Mouse (Mus musculus): Measurements from ENCODE around the gene Map3k1.
"Not testable (repeated sequence)": the region's sequence is repeated elsewhere in the genome, so short reads cannot be mapped to it uniquely, and the experiment has no call there.

Map3k1 gene

DNA sequence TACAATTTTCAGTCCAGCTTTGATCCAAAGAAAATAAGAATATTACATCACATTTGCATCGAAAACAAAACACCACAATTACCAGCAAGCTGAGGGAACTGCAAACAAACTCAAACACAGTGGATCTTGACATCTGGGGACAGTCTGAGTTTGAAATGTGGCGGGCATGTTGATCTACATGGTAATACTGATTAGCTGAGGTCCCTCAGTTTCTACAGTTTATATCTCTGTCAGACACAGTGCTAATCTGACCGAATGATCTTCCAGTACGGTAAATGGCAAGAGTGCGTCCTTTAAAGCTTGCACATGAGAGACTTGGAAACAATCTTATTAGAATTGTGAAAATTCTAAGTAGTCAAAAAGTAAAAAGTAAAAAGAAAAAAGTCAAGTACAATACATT is 62.0 kb downstream of the Map3k1 start:
- CTCF ChIA-PET = interaction anchor here (0.5 kb wide), 1 partner anchor 545 kb away, joined by 10 read pairs; no protein-coding TSS in a partner anchor

GRCm38 (mm10) chr13:111745216-111745615 is 63.6 kb downstream of the Map3k1 start:
- CTCF ChIA-PET = no interaction called here

GRCm38 (mm10) chr13:111744233-111745000 is 64.4 kb downstream of the Map3k1 start:
- CTCF ChIA-PET = interaction anchor here (0.6 kb wide), 1 partner anchor 282 kb away, joined by 5 read pairs; no protein-coding TSS in a partner anchor

GRCm38 (mm10) chr13:111741991-111742615 is 66.7 kb downstream of the Map3k1 start:
- CTCF ChIA-PET = interaction anchor here (0.7 kb wide), 4 partner anchors 133 to 389 kb away, joined by 3 to 10 read pairs (median 8); no protein-coding TSS in a partner anchor

DNA sequence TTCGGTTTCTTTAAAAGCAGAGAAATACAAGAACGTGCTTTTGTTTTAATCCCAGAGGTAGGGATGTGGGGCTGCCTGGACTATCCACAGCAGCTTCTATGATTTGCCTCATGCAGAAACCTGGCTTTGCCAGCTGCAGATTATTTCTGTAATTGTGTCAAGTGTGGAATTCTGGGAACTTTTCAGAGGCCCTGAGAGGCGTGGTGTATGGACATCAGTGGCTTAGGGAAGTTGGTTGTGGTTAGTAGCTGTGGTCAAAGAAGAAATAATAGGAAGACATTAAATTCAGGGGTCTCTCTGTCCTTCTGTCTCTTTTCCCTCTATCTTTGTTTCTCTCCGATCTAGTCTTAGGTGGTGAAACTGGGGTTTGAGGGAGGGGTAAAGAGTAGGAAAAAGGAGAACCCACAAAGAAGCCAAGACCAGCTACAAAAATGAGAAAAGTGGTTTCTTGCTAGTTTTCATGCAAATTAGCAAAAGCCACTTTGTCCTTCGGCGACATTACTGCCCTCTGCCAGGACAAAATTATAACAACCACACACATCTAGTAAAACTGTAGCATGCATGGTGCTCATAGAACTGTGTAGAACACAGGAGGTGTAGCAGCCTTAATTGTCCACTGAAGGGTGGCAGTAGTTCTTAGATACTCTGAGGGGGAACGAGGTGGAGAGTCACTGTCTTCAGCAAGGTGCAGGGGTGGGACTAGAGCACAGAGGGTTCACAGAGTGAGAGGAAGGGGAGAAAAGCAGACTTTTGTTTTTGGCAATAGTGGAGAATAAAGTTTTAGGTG is 67.4 kb downstream of the Map3k1 start:
- CTCF ChIA-PET = interaction anchor here (0.7 kb wide), 4 partner anchors 134 to 389 kb away, joined by 3 to 10 read pairs (median 8); no protein-coding TSS in a partner anchor

DNA sequence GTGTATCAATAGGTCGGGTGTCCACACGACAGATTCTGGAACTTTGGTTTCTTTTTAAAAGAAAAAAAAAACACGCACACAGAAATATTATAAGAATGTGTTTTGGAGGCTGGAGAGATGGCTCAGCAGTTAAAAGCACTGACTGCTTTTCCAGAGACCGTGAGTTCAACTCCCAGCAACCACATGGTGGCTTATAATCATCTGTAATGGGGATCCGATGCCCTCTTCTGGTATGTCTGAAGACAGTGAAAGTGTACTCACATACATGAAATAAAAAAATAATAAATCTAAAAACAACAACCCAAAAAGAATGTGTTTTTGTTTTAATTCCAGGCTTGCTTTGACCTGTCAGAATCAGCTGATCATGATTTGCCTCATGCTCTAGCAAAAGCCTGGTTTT is 81.9 kb downstream of the Map3k1 start:
- CTCF ChIA-PET = interaction anchor here (0.6 kb wide), 1 partner anchor 1335 kb away, joined by 4 read pairs; no protein-coding TSS in a partner anchor

- CTCF ChIA-PET = no interaction called here
Observed at GRCm38 (mm10) chr13:111725165-111726077, 83.4 kb downstream of the Map3k1 start.

DNA sequence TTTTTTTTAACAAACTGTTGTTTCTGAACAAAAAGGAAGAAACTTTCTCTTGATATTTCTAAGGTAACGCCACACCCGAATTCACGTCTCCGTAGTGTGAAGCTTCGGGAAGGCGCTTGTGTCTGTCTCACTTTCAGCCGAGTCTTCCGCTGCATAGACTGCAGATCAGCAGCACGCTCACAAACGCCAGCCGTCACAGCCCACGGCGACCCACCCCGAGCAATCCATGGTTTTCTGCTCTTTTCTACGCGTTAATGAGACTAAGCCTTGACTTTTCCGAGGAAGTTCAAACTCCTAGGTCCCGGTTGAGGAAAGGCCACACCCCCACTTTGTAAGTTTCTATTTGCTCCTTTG is 84.0 kb downstream of the Map3k1 start:
- CTCF ChIA-PET = interaction anchor here (0.6 kb wide), 1 partner anchor 533 kb away, joined by 5 read pairs; no protein-coding TSS in a partner anchor

GRCm38 (mm10) chr13:111719726-111720125 is 89.1 kb downstream of the Map3k1 start:
- CTCF ChIA-PET = no interaction called here

GRCm38 (mm10) chr13:111710531-111710930 is 98.3 kb downstream of the Map3k1 start:
- CTCF ChIA-PET = no interaction called here

- CTCF ChIA-PET = not testable (repeated sequence)
Observed at GRCm38 (mm10) chr13:111703952-111704351, 104.8 kb downstream of the Map3k1 start.

DNA sequence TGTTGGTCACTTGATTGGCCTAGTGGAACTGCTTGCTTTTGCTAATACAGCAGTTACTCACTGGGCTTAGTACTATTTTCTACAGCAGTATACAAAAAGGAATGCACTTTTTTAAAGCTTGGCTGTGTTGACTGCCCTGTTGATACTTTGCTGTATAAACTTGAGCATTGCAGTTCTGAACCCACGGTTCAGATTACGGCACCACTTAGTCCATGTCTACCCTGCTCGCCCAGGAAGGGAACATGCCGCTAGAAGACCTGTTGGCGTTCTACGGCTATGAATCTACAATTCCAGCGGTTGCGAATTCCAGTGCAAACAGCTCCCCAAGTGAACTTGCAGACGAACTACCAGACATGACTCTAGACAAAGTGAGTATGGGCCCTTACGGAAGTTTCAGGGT is 105.4 kb downstream of the Map3k1 start:
- CTCF ChIA-PET = no interaction called here
